In genomic region chr8:11007581-11008378, GRCm38 (mm10) we compare ENCODE assay signal across 8 mouse cellular contexts. TPM values are rescaled to one million over a fixed set of nuclear protein-coding genes. Genes with fewer than 3 reads are reported as not detected.
DNase-seq lines count a peak whose midpoint lies in the region; ATAC-seq lines count a peak whose summit lies in the region.

No protein-coding gene starts in this region.

- intact Hi-C loops in left cerebral cortex, postnatal 14 days (cut with DNase I): loop anchor here (2.0 to 10.0 kb wide), 6 partner anchors 83 to 569 kb away; no protein-coding TSS in a partner anchor

- H3K27ac ChIP-seq in forebrain, embryonic 13.5 days: peak overlapping the region; percentile 99
- peak overlapping the region; percentile 90 for H3K27ac ChIP-seq in hindbrain, embryonic 11.5 days (ENCODE audit: low read depth, low read length)
- peak overlapping the region; percentile 96 for H3K27ac ChIP-seq in midbrain, embryonic 11.5 days (ENCODE audit: low read depth, low read length)

- WGBS in forebrain, embryonic 13.5 days: under 1% methylated on average over 88 of the region's 88 CpGs
- 1% methylated on average over 86 of the region's 88 CpGs for WGBS in hindbrain, embryonic 11.5 days
- WGBS in midbrain, embryonic 11.5 days: under 1% methylated on average over 88 of the region's 88 CpGs

- peak overlapping the region; percentile 85 for H3K9ac ChIP-seq in forebrain, embryonic 13.5 days
- H3K9ac ChIP-seq in hindbrain, embryonic 11.5 days (ENCODE audit: low read depth, low read length): peak overlapping the region; percentile 81
- H3K9ac ChIP-seq in midbrain, embryonic 11.5 days (ENCODE audit: low read length): peak overlapping the region; percentile 84

- peak overlapping the region; percentile 90 for H3K4me2 ChIP-seq in forebrain, embryonic 13.5 days
- peak overlapping the region; percentile 72 for H3K4me2 ChIP-seq in hindbrain, embryonic 11.5 days (replicated peaks; ENCODE audit: low read depth, low read length)
- H3K4me2 ChIP-seq in midbrain, embryonic 11.5 days: peak overlapping the region; percentile 94

- H3K4me1 ChIP-seq in forebrain, embryonic 13.5 days: peaks cover 66% of the 10 kb centered on the region
- peaks cover 33% of the 10 kb centered on the region for H3K4me1 ChIP-seq in hindbrain, embryonic 11.5 days (replicated peaks; ENCODE audit: control insufficient read depth, insufficient read depth, low read length)
- peaks cover 54% of the 10 kb centered on the region for H3K4me1 ChIP-seq in midbrain, embryonic 11.5 days (ENCODE audit: control insufficient read depth, insufficient read depth, low read length)

- no peaks in the 10 kb centered on the region for H3K9me3 ChIP-seq in forebrain, embryonic 13.5 days (replicated peaks)
- no peaks in the 10 kb centered on the region for H3K9me3 ChIP-seq in hindbrain, embryonic 11.5 days (ENCODE audit: control insufficient read depth, low read length)
- no peaks in the 10 kb centered on the region for H3K9me3 ChIP-seq in midbrain, embryonic 11.5 days (ENCODE audit: control insufficient read depth, low read length)

- H3K27me3 ChIP-seq in forebrain, embryonic 13.5 days: no peaks in the 10 kb centered on the region; the same call in 1 of the 2 replicates
- no peaks in the 10 kb centered on the region for H3K27me3 ChIP-seq in hindbrain, embryonic 11.5 days (ENCODE audit: control insufficient read depth, insufficient read depth, low read length)
- no peaks in the 10 kb centered on the region; the same call in 1 of the 2 replicates for H3K27me3 ChIP-seq in midbrain, embryonic 11.5 days (ENCODE audit: control insufficient read depth, insufficient read depth, low read length)

- H3K36me3 ChIP-seq in forebrain, embryonic 13.5 days (ENCODE audit: poor library complexity, severe bottlenecking): peaks cover 13% of the 10 kb centered on the region
- H3K36me3 ChIP-seq in hindbrain, embryonic 11.5 days (ENCODE audit: control insufficient read depth, insufficient read depth, low read length): no peaks in the 10 kb centered on the region
- no peaks in the 10 kb centered on the region; the same call in 1 of the 2 replicates for H3K36me3 ChIP-seq in midbrain, embryonic 11.5 days (ENCODE audit: control insufficient read depth, insufficient read depth, low read length)

- no peak for ATAC-seq in forebrain, embryonic 13.5 days
- no peak for ATAC-seq in hindbrain, embryonic 11.5 days (ENCODE audit: low FRiP score)
- ATAC-seq in midbrain, embryonic 11.5 days (ENCODE audit: low FRiP score): no peak

- DNase-seq in layer of hippocampus, adult 18-20 months (ENCODE audit: low spot score in 2 of 2): peak; percentile 57 to 60
- DNase-seq in layer of hippocampus, adult 9-10 months (ENCODE audit: low spot score): no peak
- DNase-seq in cerebellum, adult 11 months: peak; percentile 66
- peak; percentile 74 for DNase-seq in hindbrain, embryonic 11.5 days (ENCODE audit: low spot score)
- DNase-seq in left cerebral cortex, postnatal 14 days (ENCODE audit: low spot score in 2 of 2): peak; percentile 54 to 55
- peak; percentile 97 for DNase-seq in midbrain, embryonic 11.5 days (ENCODE audit: low spot score, missing footprints)
- DNase-seq in spleen, postnatal 10 days (ENCODE audit: low spot score in 2 of 2): peak; percentile 69 to 80

- peak overlapping the region; percentile 83 for H3K4me3 ChIP-seq in forebrain, embryonic 13.5 days
- H3K4me3 ChIP-seq in hindbrain, embryonic 11.5 days (ENCODE audit: low read depth, low read length): peak overlapping the region; percentile 60
- peak overlapping the region; percentile 70 for H3K4me3 ChIP-seq in midbrain, embryonic 11.5 days (ENCODE audit: low read depth, low read length)

RNA-seq across cellular contexts. Expression of gene Irs2, which starts 0.5 kb away (rescaled TPM):
- total RNA-seq in layer of hippocampus, adult 18-20 months (2021): 10 to 100 TPM; 80.4 to 85.0 TPM
- 4.5 and 5.2 TPM in 2 replicates for polyA plus RNA-seq in forebrain, embryonic 13.5 days (2015; fragmentation: Nextera tagmentation; extraction: Ambion mirVana)
- 5.6 and 6.1 TPM in 2 replicates for polyA plus RNA-seq in hindbrain, embryonic 11.5 days (2014; fragmentation: Nextera tagmentation; extraction: Ambion mirVana)
- total RNA-seq in left cerebral cortex, postnatal 14 days (2021): 10 to 100 TPM; 53.0 to 60.0 TPM
- 5.2 and 6.2 TPM in 2 replicates for polyA plus RNA-seq in midbrain, embryonic 11.5 days (2014; fragmentation: Nextera tagmentation; extraction: Ambion mirVana)
